Mouse (Mus musculus) liver, embryonic 15.5 days (tissue): Measurements from ENCODE around the gene Hnrnpu. TPM values are rescaled to one million over a fixed set of nuclear protein-coding genes. Genes with fewer than 3 reads are reported as not detected.
"Not testable (repeated sequence)": the region's sequence is repeated elsewhere in the genome, so short reads cannot be mapped to it uniquely, and the experiment has no call there.

Experiments used
- ATAC-seq: fragments of 200-750 bp; cut with Nextera tagmentation; 2 replicates; pipeline ENCODE4 v1.8.0; 2017; ENCODE audit warnings: moderate number of reproducible peaks, mild to moderate bottlenecking, moderate library complexity; ENCODE audit not compliant: insufficient read depth
- H3K27ac ChIP-seq: fragments of 300-500 bp; sonication (generic); replicated peaks from 2 replicates; pipeline ENCODE4 v1.5.1; 2015; ENCODE audit warnings: mild to moderate bottlenecking, inconsistent platforms
- H3K27me3 ChIP-seq: fragments of 300-500 bp; sonication (generic); 2 replicates; pipeline ENCODE4 v1.6.1; 2015; ENCODE audit warnings: mild to moderate bottlenecking, inconsistent platforms
- H3K36me3 ChIP-seq: fragments of 300-500 bp; sonication (generic); replicated peaks from 2 replicates; pipeline ENCODE4 v1.6.1; 2015; ENCODE audit warnings: moderate library complexity, mild to moderate bottlenecking, inconsistent platforms
- H3K4me1 ChIP-seq: fragments of 300-500 bp; sonication (generic); replicated peaks from 2 replicates; pipeline ENCODE4 v1.6.1; 2015; ENCODE audit warnings: inconsistent platforms
- H3K4me2 ChIP-seq: fragments of 300-500 bp; sonication (generic); 2 replicates; pipeline ENCODE4 v1.6.1; 2015; ENCODE audit warnings: moderate library complexity, mild to moderate bottlenecking, inconsistent platforms
- H3K4me3 ChIP-seq: fragments of 300-500 bp; sonication (generic); replicated peaks from 2 replicates; pipeline ENCODE4 v1.5.1; 2015; ENCODE audit warnings: mild to moderate bottlenecking, inconsistent platforms
- H3K9ac ChIP-seq: fragments of 300-500 bp; sonication (generic); 2 replicates; pipeline ENCODE4 v1.6.1; 2015; ENCODE audit warnings: moderate library complexity, mild to moderate bottlenecking, inconsistent platforms
- H3K9me3 ChIP-seq: fragments of 300-500 bp; sonication (generic); replicated peaks from 2 replicates; pipeline ENCODE4 v1.6.1; 2016; ENCODE audit warnings: inconsistent platforms
- WGBS: fragments of 180-500 bp; shearing (Covaris S2); methylation state at CpG from one replicate; pipeline ENCODE4 v1.1.7; 2015; ENCODE audit warnings: mixed read lengths; ENCODE audit not compliant: insufficient replicate concordance; 5-methylcytosine and 5-hydroxymethylcytosine counted together
- polyA plus RNA-seq: library from polyadenylated mRNA; unstranded; fragments of >200 nt; fragmentation: Nextera tagmentation; extraction: Ambion mirVana; gene quantifications from 2 replicates; pipeline ENCODE4 v1.2.1, GENCODE M21; 2015

Gene Hnrnpu
- polyA plus RNA-seq, 1 experiment from 2014 or later = 167 TPM

GRCm38 (mm10) chr1:178310128-178310527 is 27.5 kb downstream of the Hnrnpu start:
- Histone ChIP-seq H3K4me2 (no peak overlapping the region), H3K27me3 (no peaks in the 10 kb centered on the region), H3K36me3 (no peaks in the 10 kb centered on the region), H3K9ac (no peak overlapping the region), H3K4me1 (peaks cover 9% of the 10 kb centered on the region), H3K4me3 (no peak overlapping the region), H3K9me3 (no peaks in the 10 kb centered on the region), H3K27ac (no peak overlapping the region)
- 42% methylated on average over 1 of the region's 1 CpGs for WGBS
- no peak for ATAC-seq

GRCm38 (mm10) chr1:178309487-178309886 is 28.1 kb downstream of the Hnrnpu start:
- no peaks in the 10 kb centered on the region for H3K36me3 ChIP-seq
- ATAC-seq = no peak
- H3K27ac ChIP-seq = no peak overlapping the region
- no peak overlapping the region for H3K4me2 ChIP-seq
- no peak overlapping the region for H3K9ac ChIP-seq
- no peaks in the 10 kb centered on the region for H3K27me3 ChIP-seq
- H3K4me3 ChIP-seq = no peak overlapping the region
- H3K9me3 ChIP-seq = no peaks in the 10 kb centered on the region
- H3K4me1 ChIP-seq = peaks cover 9% of the 10 kb centered on the region
- WGBS = 58% methylated on average over 2 of the region's 2 CpGs

GRCm38 (mm10) chr1:178303425-178303824 is 34.2 kb downstream of the Hnrnpu start:
- no peak overlapping the region for H3K4me3 ChIP-seq

DNA sequence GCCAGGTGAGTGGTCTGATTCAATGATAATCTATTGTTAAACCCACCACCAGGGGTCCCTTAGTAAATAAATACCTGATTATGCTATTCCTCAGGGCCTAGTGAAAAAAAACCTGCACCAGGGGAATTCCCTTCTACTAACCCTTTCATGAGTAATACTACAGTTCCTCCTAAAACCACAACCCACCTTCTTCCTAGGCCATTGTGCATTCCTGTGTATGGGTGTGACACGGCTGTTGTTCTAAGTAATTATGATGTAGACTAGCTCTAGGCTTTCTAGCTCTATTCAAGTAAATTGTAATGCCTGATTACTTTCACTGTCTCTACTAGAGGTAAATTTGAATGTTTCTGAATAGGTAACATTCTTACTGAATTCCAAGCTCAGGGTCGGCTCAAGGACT is 36.3 kb downstream of the Hnrnpu start:
- not testable (repeated sequence) for H3K27ac ChIP-seq, H3K27me3 ChIP-seq, ATAC-seq, H3K4me2 ChIP-seq, H3K36me3 ChIP-seq, H3K4me3 ChIP-seq, H3K9ac ChIP-seq, H3K4me1 ChIP-seq, H3K9me3 ChIP-seq
- WGBS = 73% methylated on average over 2 of the region's 2 CpGs

More at GRCm38 (mm10) chr1:178303425-178303824, 34.2 kb downstream of the Hnrnpu start:
- no peak overlapping the region for H3K9ac ChIP-seq
- H3K27ac ChIP-seq = no peak overlapping the region
- no peaks in the 10 kb centered on the region for H3K9me3 ChIP-seq
- no peaks in the 10 kb centered on the region for H3K4me1 ChIP-seq
- H3K27me3 ChIP-seq = no peaks in the 10 kb centered on the region
- H3K36me3 ChIP-seq = no peaks in the 10 kb centered on the region
- no peak overlapping the region for H3K4me2 ChIP-seq
- no peak for ATAC-seq
- WGBS = 22% methylated on average over 3 of the region's 3 CpGs

GRCm38 (mm10) chr1:178294051-178294450 is 43.5 kb downstream of the Hnrnpu start:
- H3K4me2 ChIP-seq = no peak overlapping the region
- H3K36me3 ChIP-seq = no peaks in the 10 kb centered on the region
- no peak overlapping the region for H3K4me3 ChIP-seq
- no peaks in the 10 kb centered on the region for H3K4me1 ChIP-seq
- H3K9me3 ChIP-seq = no peaks in the 10 kb centered on the region
- WGBS = 71% methylated on average over 1 of the region's 1 CpGs
- ATAC-seq = no peak
- no peaks in the 10 kb centered on the region for H3K27me3 ChIP-seq
- no peak overlapping the region for H3K27ac ChIP-seq
- no peak overlapping the region for H3K9ac ChIP-seq

DNA sequence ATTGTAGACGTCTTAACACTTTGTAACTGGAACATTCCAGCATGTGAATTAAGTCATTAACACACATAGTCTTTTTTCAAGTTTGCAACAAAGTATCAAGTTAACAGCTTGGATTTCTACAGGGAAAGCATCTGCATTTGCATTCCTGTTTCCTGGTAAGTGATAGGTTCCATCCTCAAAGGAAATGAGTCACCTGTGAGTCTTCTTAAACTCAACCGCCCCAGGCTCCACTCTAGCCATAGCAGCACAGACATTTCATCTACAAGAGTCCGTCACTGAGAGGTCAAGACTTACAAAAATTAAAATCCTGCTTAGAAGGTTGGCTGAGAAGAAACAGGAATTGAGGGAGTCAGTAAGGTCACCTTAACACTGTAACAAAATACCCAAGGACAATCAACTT is 45.9 kb downstream of the Hnrnpu start:
- Histone ChIP-seq H3K9me3 (no peaks in the 10 kb centered on the region), H3K36me3 (no peaks in the 10 kb centered on the region), H3K9ac (no peak overlapping the region), H3K4me1 (no peaks in the 10 kb centered on the region), H3K27me3 (no peaks in the 10 kb centered on the region), H3K4me2 (no peak overlapping the region), H3K4me3 (no peak overlapping the region), H3K27ac (no peak overlapping the region)
- 54% methylated on average over 3 of the region's 3 CpGs for WGBS
- no peak for ATAC-seq

DNA sequence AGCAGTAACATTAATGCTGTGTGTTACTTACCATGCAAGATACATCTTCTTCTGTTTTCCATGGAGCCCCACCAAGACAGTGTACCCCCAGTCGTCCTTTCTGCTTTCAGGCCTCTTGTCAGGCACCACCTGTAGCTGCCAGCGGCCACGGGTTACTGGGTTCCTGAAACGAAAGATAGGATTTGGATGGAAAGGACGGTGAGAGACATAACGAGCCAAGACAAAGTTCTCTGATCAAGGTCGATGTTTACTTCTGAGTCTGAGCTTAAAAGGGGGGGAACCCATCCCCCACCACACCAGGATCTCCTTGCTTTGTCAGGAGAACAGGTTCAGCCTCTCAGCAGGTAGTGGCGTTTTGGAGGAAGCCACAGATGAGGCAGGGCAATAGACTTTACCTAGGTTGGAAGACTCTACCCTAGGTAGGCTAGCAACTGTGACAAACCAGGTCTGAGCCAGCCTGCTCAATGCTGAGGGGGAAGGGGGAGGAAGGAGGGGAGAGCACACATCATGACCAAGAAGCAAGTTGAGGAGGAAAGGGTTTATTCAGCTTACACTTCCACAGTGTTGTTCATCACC is 49.9 kb downstream of the Hnrnpu start:
- WGBS = 45% methylated on average over 8 of the region's 8 CpGs
- no peaks in the 10 kb centered on the region for H3K9me3 ChIP-seq
- ATAC-seq = no peak

GRCm38 (mm10) chr1:178283946-178284720 is 53.5 kb downstream of the Hnrnpu start:
- H3K9me3 ChIP-seq = no peaks in the 10 kb centered on the region
- H3K27ac ChIP-seq = no peak overlapping the region
- WGBS = 59% methylated on average over 2 of the region's 2 CpGs
- no peak overlapping the region for H3K4me3 ChIP-seq
- no peak overlapping the region for H3K4me2 ChIP-seq
- H3K36me3 ChIP-seq = no peaks in the 10 kb centered on the region
- no peak overlapping the region for H3K9ac ChIP-seq
- no peaks in the 10 kb centered on the region for H3K27me3 ChIP-seq
- H3K4me1 ChIP-seq = no peaks in the 10 kb centered on the region
- no peak for ATAC-seq

More for the DNA sequence above, 49.9 kb downstream of the Hnrnpu start:
- no peaks in the 10 kb centered on the region for H3K27me3 ChIP-seq
- H3K36me3 ChIP-seq = no peaks in the 10 kb centered on the region
- H3K9ac ChIP-seq = no peak overlapping the region
- H3K4me1 ChIP-seq = no peaks in the 10 kb centered on the region
- no peak overlapping the region for H3K27ac ChIP-seq
- no peak overlapping the region for H3K4me2 ChIP-seq
- no peak overlapping the region for H3K4me3 ChIP-seq

DNA sequence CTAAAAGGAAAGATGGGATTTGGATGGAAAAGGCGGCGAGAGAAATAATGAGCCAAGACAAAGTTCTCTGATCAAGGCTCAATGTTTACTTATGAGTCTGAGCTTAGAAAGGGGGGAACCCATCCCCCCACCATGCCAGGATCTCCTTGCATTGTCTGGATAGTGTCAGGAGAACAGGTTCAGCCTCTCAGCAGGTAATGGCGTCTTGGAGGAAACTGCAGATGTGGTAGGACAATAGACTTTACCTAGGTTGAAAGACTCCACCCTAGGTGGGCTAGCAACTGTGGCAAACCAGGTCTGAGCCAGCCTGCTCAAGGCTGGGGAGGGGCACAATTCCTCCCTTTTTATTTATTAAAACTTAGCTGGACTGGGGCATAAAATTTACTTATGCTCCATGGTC is 54.3 kb downstream of the Hnrnpu start:
- H3K27me3 ChIP-seq, H3K27ac ChIP-seq, H3K9me3 ChIP-seq, H3K9ac ChIP-seq, H3K4me1 ChIP-seq, ATAC-seq, H3K4me2 ChIP-seq, H3K4me3 ChIP-seq, H3K36me3 ChIP-seq: not testable (repeated sequence)
- 79% methylated on average over 3 of the region's 3 CpGs for WGBS

DNA sequence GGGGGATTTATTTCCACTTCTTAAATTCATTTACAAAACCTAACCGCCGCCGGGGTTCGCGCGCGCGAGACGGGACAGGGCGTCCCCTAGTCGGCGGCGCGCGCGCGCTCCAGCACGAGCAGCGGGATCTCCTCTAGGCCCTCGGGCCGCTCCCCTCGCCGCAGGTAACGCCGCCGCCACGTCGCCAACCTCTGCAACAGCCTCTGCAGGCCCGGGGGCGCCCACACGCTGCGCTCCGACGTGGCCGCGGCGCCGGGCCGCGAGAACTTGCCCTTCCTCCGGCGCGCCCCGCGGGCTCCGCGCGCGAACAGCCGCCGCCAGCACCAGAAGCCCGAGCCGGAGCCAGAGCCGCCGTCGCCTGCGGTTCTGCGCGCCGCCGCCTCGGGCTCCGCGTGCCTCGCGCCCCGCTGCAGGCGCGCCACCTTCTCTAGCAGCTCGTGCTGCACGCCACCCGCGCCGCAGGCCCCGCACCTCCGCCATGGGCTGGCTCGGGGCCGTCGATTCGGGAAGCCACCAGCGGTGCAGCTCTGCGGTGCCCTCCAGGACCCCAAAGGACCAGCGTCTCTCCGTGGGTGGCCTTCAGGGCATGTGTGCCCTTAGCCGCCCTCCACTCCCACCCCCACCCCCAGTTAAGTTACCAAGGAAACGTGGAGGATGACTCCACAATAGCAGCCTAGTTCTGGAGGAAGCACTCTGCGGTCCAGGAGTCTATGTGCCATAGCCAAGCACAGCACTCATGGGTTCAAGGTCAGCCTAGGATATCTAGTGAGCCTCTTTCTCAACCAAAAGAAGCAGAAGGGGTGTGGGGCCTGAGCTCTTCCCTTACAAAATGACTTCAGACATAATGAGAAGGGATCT is 61.3 kb downstream of the Hnrnpu start:
- H3K27me3 ChIP-seq = peaks cover 36% of the 10 kb centered on the region
- no peaks in the 10 kb centered on the region for H3K9me3 ChIP-seq
- no peak overlapping the region for H3K27ac ChIP-seq
- H3K4me3 ChIP-seq = peak overlapping the region; percentile 57
- WGBS = 1% methylated on average over 87 of the region's 87 CpGs
- peak overlapping the region; percentile 25; the same call in 1 of the 2 replicates for H3K9ac ChIP-seq
- no peaks in the 10 kb centered on the region for H3K36me3 ChIP-seq
- H3K4me2 ChIP-seq = peak overlapping the region; percentile 74
- ATAC-seq = peak; percentile 66
- H3K4me1 ChIP-seq = peaks cover 5% of the 10 kb centered on the region; the same call in 1 of the 2 replicates

DNA sequence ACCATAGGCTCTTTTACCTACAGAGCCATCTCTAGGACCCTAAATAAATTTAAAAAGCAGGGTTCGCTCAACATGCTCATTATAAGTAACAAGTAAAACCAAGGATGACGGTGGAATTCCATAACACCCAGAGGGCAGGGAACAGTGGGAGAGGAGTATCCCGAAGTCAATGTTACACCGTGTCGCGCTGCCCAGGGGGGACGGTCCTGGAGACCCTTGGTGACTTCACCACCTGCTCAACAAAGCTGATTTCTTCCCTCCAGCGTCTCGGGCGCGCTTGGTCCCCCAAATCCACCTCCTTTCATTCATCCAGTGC is 61.9 kb downstream of the Hnrnpu start:
- H3K27ac ChIP-seq = no peak overlapping the region
- H3K9me3 ChIP-seq = no peaks in the 10 kb centered on the region
- H3K4me1 ChIP-seq = peaks cover 5% of the 10 kb centered on the region; the same call in 1 of the 2 replicates
- H3K9ac ChIP-seq = 0 out of 2 replicates have a peak overlapping the region, but pooled peaks have one; percentile 25
- 8% methylated on average over 11 of the region's 11 CpGs for WGBS
- H3K4me3 ChIP-seq = peak overlapping the region; percentile 57
- no peak for ATAC-seq
- peak overlapping the region; percentile 74 for H3K4me2 ChIP-seq
- peaks cover 36% of the 10 kb centered on the region for H3K27me3 ChIP-seq
- no peaks in the 10 kb centered on the region for H3K36me3 ChIP-seq
